Mouse (Mus musculus) ES-Bruce4 (cell line): ENCODE data around the gene Lrba.

Experiments
- CTCF ChIP-seq: IDR thresholded peaks from one replicate; pipeline ENCODE4 v1.8.1; 2011; ENCODE audit warnings: low read depth, low read length
- EP300 ChIP-seq: IDR thresholded peaks from 2 replicates; pipeline ENCODE4 v1.6.1; 2011; ENCODE audit warnings: low read depth, low read length; ENCODE audit not compliant: insufficient read depth

- TF ChIP-seq EP300 (no peak), CTCF (no peak)
Measured at GRCm38 (mm10) chr3:86709472-86709871, 485.0 kb downstream of the Lrba start.
